Mouse (Mus musculus): ENCODE measurements around the gene Clstn1. TPM values are rescaled to one million over a fixed set of nuclear protein-coding genes. Genes with fewer than 3 reads are reported as not detected.

Gene Clstn1
- total RNA-seq, 1 experiment from 2014 or later = 15.2 TPM

DNA sequence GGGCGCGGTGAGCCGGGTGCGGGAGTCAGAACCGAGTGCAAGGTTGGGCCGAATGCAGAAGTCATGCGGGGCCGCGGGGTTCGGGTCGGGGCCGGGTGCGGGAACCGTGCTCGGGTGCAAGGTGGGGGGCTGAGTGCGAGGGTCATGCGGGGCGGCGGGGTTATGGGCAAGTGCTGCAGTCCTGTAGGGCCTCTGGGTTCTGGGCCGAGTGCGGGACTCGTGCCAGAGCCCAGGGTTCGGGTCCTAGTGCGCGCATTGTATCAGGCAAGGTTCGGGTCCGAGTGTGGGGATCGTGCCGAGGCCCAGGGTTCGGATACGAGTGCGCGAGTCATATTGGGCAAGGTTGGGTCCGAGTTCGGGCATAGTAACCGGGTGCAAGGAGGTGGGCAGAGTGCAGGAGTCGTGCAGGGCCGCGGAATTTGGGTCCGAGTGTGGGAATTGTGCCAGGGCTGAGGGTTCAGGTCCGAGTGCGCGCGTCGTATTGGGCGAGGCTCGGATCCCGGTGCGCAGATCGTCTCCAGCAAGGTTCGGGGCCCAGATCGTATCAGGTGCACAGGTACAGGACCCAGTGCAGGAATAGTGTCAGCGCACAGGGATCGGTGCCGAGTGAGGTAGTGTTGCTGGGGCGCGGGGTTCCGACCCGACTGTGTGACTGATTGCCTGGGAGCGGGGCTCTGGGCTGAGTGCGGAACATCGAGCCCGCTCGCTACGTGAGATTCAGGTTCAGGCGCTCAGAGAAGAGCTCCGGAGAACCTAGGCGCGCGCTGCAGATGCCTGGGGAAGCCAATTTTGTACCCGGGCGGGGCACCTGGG is 721 bp downstream of the Clstn1 start:
- 0 out of 4 replicates have a peak, but pooled peaks of 1 of the 2 experiments have one; percentile 19 for ATAC-seq (replicated peaks in 1 of 2; ENCODE audit: insufficient read depth in 1 of 2, low FRiP score in 2 of 2, low TSS enrichment in 1 of 2, low read depth in 1 of 2, poor library complexity in 2 of 2, severe bottlenecking in 2 of 2)

DNA sequence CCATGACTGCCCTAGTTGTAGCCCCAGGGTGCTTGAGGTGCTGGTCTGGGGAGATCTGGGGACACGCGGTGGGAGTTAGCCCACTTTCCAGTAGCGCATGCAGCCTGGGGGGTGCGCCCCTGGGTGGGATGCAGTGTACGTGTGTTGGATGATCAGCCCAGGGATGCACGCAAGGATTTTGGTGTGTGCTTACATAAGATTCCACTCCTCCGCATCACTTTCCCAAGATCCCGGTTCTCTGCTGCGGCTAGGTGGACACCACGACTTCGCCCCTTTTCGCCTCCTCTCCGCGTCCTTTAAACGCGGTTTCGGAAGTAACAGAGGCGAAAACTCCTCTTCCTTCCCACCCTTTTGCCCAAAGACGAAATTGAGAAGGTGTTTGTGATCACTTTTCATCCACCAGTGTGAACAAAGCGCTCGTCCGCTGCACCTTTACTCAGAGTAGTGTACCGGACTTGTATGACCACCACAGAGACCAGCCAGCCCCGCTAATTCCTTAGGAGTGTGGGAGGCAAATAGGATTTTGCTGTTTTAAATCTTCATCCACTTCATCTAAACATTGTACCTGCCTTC is 1.4 kb downstream of the Clstn1 start:
- no peak for ATAC-seq (replicated peaks in 1 of 2; ENCODE audit: insufficient read depth in 1 of 2, low FRiP score in 2 of 2, low TSS enrichment in 1 of 2, low read depth in 1 of 2, poor library complexity in 2 of 2, severe bottlenecking in 2 of 2)

DNA sequence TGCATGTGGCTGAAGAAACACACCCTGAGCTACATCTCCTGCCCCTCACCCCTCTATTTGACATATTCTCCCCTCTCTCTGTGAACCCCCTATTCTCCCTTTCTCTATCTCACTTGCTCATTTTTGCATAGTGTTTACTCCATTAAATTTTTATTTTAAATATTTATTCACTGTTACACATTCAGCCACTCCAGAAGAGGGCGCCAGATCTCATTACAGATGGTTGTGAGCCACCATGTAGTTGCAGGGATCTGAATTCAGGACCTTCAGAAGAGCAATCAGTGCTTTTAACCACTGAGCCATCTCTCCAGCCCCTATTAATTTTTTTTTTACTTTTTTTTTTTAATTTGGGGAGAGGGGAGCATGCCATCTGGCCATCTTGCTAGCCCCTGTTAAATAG is 3.9 kb downstream of the Clstn1 start:
- no peak for ATAC-seq (replicated peaks in 1 of 2; ENCODE audit: insufficient read depth in 1 of 2, low FRiP score in 2 of 2, low TSS enrichment in 1 of 2, low read depth in 1 of 2, poor library complexity in 2 of 2, severe bottlenecking in 2 of 2)

DNA sequence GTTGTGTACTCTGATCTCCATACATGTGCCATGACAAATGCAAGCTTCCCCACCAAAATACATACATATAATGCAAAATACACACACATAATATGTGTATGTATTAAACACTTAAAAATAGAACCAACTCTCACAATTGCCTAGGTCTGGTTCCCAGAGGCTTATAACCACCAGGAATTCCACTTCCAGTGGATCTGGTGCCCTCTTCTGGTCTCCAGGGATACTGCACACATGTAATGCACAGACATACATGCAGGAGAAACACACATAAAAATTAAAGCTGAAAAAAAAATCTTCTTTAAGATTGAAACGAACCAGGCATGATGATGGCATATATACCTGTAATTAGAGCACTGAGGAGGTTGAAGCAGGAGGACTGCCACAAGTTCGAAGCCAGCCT is 5.2 kb downstream of the Clstn1 start:
- no peak for ATAC-seq (replicated peaks in 1 of 2; ENCODE audit: insufficient read depth in 1 of 2, low FRiP score in 2 of 2, low TSS enrichment in 1 of 2, low read depth in 1 of 2, poor library complexity in 2 of 2, severe bottlenecking in 2 of 2)

DNA sequence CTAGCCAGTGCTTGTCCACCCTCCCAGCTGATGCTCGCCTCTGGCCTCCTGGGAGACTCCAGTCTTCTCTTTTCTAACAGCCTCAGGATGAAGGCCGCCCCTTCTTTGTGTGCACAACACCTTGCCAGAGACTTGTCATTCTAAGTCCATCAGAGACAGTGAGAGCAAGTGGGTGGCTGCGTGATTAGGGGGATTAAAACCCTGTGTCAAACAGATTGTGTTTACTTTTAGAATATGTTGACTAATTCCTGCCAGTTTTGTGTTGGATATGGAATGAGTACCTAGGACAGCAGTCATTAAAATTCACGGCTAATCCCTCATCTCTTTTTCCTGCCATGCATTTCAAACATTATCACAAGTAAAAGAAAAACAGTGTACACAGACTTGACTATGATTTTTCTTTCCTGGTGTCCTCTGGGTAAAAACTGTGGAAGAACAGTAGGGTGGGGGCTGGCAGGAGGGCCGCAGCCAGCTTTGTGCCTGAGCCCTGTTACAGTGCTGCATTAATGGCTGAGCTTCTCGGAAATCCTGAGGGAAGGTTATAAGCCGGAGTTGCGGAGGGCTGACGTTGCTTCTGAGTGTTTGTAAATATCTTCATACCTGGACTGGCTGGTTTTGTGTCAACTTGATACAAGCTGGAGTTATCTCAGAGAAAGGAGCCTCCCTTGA is 8.8 kb downstream of the Clstn1 start:
- ATAC-seq (replicated peaks in 1 of 2; ENCODE audit: insufficient read depth in 1 of 2, low FRiP score in 2 of 2, low TSS enrichment in 1 of 2, low read depth in 1 of 2, poor library complexity in 2 of 2, severe bottlenecking in 2 of 2) = no peak

DNA sequence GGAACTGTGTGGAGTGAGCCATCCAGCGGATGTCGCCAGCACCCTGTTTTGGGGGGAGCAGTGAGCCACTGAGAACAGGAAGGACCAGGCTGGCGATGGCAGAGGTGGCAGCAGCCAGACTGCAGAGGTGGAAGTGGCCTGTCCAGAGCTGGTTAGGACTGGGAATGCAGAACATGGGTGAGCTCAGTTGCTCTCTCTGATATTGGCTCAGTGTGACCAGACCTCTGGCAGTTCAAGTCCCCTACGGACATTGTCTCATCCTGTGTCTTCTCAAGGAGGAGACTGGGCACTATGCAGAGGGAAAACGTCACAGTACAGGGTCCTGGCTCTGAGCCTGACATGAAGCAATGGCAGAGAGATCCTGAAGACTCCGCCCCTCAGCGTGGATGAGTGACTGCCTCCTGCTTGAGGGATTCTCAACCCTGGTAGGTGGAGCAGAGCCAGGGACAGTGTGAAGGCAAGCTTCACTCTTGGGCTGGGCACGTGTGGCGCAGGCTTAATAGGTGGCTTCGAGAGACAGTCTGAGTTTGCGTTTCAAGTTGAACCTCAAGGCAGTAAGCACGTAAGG is 11.5 kb downstream of the Clstn1 start:
- ATAC-seq (replicated peaks in 1 of 2; ENCODE audit: insufficient read depth in 1 of 2, low FRiP score in 2 of 2, low TSS enrichment in 1 of 2, low read depth in 1 of 2, poor library complexity in 2 of 2, severe bottlenecking in 2 of 2) = no peak

DNA sequence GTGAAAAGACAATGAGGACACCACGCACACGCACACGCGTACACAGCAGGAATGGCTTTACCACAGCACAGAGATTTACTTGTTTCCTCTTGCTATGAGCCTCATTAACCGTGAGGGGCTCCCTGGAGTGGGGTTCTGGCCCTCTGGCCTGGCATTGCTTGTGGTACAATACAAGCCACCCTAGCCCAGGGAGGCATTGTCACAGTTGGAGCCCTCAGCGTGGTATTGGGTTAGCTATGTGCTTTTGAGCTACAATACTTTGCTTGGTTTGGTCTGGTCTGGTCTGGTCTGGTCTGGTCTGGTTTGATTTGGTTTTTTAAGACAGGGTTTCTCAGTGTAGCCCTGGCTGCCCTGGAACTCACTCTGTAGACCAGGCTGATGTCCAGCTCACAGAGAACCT is 13.3 kb downstream of the Clstn1 start:
- no peak for ATAC-seq (replicated peaks in 1 of 2; ENCODE audit: insufficient read depth in 1 of 2, low FRiP score in 2 of 2, low TSS enrichment in 1 of 2, low read depth in 1 of 2, poor library complexity in 2 of 2, severe bottlenecking in 2 of 2)

DNA sequence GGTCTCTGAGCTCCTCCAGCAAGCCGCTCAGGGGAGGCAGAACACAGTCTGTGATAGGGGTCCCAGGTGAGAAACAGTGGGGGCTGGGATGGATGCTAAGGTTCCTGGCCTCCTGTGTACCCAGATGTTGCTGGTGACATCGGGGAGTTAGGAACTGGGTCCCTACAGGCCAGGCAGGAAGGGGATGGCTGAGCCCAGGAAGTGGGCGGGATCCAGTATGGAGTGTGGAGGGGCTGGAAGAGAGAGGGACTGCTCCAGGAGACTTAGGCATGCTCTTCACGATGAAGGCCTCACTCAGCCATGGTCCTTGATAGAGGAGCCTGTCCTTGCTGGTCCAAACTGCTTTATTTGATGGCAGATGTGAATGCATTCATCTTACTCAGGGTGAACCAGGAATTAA is 13.9 kb downstream of the Clstn1 start:
- ATAC-seq (replicated peaks in 1 of 2; ENCODE audit: insufficient read depth in 1 of 2, low FRiP score in 2 of 2, low TSS enrichment in 1 of 2, low read depth in 1 of 2, poor library complexity in 2 of 2, severe bottlenecking in 2 of 2) = no peak

DNA sequence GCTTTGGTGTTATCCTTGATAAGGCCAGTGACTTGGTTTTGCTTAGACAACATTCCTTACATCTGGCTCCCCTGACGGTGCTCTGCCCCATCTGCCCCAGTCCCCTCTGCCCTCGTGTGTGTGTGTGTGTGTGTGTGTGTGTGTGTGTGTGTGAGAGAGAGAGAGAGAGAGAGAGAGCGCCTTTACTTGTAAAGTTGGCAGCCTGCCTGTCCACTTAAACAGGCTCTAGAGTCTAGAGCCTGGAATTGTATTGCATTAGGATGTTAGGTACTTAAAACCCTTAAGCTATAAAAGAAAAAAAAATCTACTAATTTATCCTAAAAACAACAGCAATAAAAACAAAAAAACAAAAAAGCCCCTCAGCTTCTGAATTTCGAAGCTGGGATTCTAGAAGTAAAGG is 15.2 kb downstream of the Clstn1 start:
- no peak for ATAC-seq (replicated peaks in 1 of 2; ENCODE audit: insufficient read depth in 1 of 2, low FRiP score in 2 of 2, low TSS enrichment in 1 of 2, low read depth in 1 of 2, poor library complexity in 2 of 2, severe bottlenecking in 2 of 2)

DNA sequence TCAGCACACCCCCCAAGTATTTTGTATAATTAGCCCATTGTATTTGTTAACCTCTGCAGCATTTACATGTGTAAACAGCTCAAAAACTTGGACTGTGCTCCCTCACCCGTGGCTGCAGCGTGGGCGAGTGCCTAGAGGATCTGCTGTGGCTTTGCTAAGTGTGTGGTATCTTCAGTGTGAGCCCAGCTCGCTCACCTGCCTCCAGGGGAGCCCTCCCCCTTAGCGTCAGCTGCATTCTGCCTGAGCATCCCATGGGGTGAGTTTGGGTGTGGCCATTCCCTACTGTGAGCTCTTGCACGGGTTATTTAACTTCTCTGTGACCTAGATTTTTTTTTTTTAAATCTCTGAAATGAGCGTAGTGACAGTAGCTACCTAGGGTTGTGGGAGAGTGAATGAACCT is 16.0 kb downstream of the Clstn1 start:
- ATAC-seq (replicated peaks in 1 of 2; ENCODE audit: insufficient read depth in 1 of 2, low FRiP score in 2 of 2, low TSS enrichment in 1 of 2, low read depth in 1 of 2, poor library complexity in 2 of 2, severe bottlenecking in 2 of 2) = no peak

DNA sequence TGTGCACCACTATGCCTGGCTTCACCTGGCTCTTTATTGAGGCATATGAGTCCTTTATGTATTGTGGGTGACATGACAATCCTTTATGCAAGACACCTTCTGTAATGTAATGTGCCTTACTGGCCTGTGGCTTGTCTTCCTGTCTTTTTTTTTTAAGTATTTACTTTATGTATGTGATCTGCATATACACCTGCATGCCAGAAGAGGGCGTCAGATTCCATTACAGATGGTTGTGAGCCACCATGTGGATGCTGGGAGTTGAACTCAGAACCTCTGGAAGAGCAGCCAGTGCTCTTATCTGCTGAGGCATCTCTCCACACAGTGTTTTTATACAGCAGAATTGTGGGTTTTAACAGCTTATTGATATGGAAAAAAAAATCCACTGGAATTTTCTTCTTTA is 17.6 kb downstream of the Clstn1 start:
- ATAC-seq (replicated peaks in 1 of 2; ENCODE audit: insufficient read depth in 1 of 2, low FRiP score in 2 of 2, low TSS enrichment in 1 of 2, low read depth in 1 of 2, poor library complexity in 2 of 2, severe bottlenecking in 2 of 2) = no peak

DNA sequence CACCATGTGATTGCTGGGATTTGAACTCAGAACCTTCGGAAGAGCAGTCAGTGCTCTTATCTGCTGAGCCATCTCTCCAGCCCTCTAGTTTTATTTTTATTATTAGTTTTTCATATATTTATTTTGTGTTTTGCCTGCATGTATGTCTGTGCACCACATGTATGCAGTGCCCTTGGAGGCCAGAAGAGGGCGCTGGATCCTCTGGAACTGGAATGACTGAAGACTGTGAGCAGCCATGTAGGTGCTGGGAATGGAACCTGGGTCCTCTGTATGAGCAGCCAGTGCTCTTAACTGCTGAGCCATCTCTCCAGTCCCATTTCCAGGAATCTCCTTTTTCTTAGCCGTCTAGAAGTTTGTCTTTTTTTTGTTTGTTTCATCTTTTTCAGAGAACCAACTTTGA is 18.2 kb downstream of the Clstn1 start:
- no peak for ATAC-seq (replicated peaks in 1 of 2; ENCODE audit: insufficient read depth in 1 of 2, low FRiP score in 2 of 2, low TSS enrichment in 1 of 2, low read depth in 1 of 2, poor library complexity in 2 of 2, severe bottlenecking in 2 of 2)

DNA sequence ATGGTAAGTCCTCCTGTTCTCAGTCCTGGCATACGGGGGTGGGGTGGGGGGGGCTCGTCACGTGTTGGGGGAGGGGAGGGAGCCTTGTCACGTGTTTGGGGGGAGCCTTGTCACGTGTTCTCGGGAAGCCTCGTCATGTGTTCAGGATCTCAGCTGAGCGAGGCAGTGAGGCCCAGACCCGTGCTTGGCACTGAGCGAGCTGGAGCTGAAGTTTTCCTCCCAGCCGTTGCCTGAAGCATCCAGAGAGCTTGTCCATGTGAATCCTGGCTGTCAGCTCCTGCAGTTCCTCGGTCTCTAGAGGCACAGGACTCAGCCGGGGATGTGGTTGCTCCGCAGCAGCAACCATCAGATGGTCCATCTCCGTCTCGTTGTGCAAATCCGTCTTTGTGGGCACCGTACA is 19.8 kb downstream of the Clstn1 start:
- ATAC-seq (replicated peaks in 1 of 2; ENCODE audit: insufficient read depth in 1 of 2, low FRiP score in 2 of 2, low TSS enrichment in 1 of 2, low read depth in 1 of 2, poor library complexity in 2 of 2, severe bottlenecking in 2 of 2) = no peak

DNA sequence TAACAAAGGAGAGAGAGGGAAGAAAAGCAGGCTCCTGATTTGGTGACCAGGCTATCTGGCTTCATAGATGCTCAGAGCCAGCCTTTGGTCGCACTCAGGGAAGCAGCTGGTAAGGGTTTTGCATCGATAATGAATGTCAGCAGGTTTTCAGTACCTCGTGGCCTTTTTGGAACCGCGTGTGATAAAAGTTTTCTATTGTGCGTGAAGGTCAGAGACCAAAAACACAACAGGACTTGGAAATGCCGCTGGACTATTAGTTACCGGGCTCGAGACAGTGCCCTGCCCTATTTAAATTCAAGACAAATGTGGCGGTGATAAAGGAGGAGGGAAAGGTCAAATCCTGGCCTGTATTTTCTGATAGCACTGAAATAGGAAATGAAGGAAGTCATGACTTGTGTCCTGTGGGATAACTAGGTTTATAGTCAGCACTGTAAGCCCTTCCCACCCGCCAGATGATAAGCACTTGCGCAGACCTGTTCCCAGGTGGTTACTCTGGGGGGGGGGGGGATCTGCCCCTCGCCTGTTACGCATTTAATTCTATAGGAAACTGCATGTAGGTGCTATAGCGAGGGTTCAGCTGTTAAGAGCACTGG is 20.6 kb downstream of the Clstn1 start:
- ATAC-seq (replicated peaks in 1 of 2; ENCODE audit: insufficient read depth in 1 of 2, low FRiP score in 2 of 2, low TSS enrichment in 1 of 2, low read depth in 1 of 2, poor library complexity in 2 of 2, severe bottlenecking in 2 of 2) = no peak

DNA sequence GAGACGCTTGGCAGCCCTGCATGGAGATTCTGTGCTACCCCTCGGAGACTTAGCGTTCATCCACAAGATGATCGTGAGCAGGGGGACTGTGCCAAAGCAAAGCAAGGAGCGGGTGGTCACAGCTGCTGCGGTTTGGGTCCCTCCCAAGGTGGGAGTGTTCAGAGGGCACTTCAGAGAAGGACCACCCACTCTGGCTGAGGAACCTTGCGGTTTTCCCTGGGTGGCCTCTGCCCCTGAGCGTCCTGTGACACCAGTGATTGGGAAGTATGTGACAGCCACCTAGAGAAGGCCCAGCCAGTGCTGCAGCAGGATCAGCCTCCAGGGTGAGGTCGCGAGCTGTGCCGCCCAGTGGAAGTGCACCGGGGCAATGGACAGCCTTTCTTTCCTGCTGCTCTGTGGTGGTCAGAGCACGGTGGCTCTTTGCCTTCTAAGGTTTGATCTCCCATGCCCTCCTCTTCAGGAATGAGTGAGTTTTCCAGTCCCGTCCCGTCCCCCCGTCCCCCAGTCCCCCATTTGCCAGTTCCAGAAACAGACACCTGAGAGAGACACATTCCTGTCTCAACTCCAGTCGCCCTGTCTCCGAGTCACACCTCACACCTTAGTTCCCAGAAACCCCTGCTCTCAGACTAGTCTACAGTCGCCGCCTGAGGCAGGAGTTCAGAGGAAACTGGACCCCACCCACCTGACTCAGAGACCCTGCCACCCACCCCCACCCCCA is 21.5 kb downstream of the Clstn1 start:
- peak; percentile 80 to 92 for ATAC-seq (replicated peaks in 1 of 2; ENCODE audit: insufficient read depth in 1 of 2, low FRiP score in 2 of 2, low TSS enrichment in 1 of 2, low read depth in 1 of 2, poor library complexity in 2 of 2, severe bottlenecking in 2 of 2)

DNA sequence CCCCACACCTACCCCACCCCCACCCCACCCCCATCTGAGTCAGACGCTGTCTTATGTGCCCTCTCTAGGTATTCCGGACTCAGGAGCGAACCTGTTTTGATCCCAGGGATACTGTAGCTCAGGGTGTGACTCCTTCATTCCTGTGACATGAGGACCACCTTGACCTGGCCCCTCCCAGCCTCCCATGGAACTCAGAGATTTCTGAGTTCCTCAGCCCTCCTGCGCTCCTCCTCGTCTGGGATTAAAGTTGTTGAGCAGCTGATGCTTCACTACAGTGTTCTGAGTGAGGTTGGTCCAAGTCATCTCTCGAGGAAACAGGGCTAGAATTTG is 22.0 kb downstream of the Clstn1 start:
- no peak for ATAC-seq (replicated peaks in 1 of 2; ENCODE audit: insufficient read depth in 1 of 2, low FRiP score in 2 of 2, low TSS enrichment in 1 of 2, low read depth in 1 of 2, poor library complexity in 2 of 2, severe bottlenecking in 2 of 2)

DNA sequence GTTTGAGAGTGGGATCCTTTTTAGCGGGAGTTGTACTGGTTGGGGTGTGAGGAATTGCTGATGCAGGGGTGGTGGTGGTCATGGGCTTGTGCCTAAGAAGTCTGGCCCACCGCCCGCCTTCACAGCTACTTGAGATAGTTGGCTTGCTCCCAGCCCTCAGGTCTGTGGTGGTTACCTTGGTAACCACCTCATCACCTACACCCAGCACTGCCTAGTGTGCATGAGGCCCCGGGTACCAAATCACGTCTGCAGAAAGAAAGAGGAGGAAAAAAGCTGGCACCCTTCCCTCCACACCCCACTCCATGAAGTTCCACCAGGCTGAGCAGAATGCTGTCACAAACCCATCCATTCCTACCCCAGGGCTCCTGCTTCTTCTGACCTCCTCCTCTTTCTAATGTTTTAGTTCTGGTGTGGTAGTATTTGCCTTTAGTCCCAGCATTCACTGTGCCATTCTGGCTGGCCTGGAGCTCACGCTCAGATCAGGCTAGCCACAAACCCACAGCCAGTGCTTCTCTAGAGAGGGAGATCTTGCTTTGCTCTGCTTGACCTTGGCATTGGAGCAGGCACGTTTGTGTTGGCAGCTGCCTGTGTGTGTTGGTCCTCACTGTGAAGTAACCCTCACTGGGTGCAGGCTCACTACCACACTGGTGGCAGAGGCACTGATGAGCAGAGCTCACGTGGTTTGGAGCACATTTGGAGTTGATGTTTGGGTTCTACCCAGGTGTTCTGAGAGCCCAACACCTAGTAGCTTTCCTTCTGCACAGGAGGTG is 23.2 kb downstream of the Clstn1 start:
- ATAC-seq (replicated peaks in 1 of 2; ENCODE audit: insufficient read depth in 1 of 2, low FRiP score in 2 of 2, low TSS enrichment in 1 of 2, low read depth in 1 of 2, poor library complexity in 2 of 2, severe bottlenecking in 2 of 2) = no peak

Measured in hematopoietic stem cell, adult 5-6 weeks (primary cell).